Mouse (Mus musculus) brain, adult 2 months (tissue): Measurements from ENCODE around the gene Olfr317.
A peak's percentile ranks its signal among the peaks of the same experiment; 100 is the strongest.
"Not testable (repeated sequence)": the region's sequence is repeated elsewhere in the genome, so short reads cannot be mapped to it uniquely, and the experiment has no call there.

Experiments used
- DNase-seq: peaks from one replicate; pipeline ENCODE4 v3.0.0; 2011; ENCODE audit warnings: low read depth, low spot score

Olfr317 gene

GRCm38 (mm10) chr11:58738792-58739262, at the start of gene Olfr317:
Gene Olfr317, minus strand, starts transcription at chr11:58739212.
- DNase-seq: no peak

- DNase-seq: no peak
These were observed 49.3 kb upstream of the Olfr317 start for GRCm38 (mm10) chr11:58788346-58788745.

- no peak for DNase-seq
These were observed 48.6 kb upstream of the Olfr317 start for GRCm38 (mm10) chr11:58787651-58788050.

GRCm38 (mm10) chr11:58784182-58784581, 45.2 kb upstream of the Olfr317 start:
- no peak for DNase-seq

GRCm38 (mm10) chr11:58782480-58783089, 43.6 kb upstream of the Olfr317 start, which contains the start of gene Olfr314:
Gene Olfr314, plus strand, starts transcription at chr11:58782952.
- DNase-seq: no peak

- no peak for DNase-seq
These were observed 33.9 kb upstream of the Olfr317 start, which contains the start of gene Olfr315 for GRCm38 (mm10) chr11:58772888-58773287. Gene Olfr315, plus strand, starts transcription at chr11:58773188.

GRCm38 (mm10) chr11:58752434-58752833, 13.4 kb upstream of the Olfr317 start, which contains the start of gene Olfr316:
Gene Olfr316, plus strand, starts transcription at chr11:58752734.
- DNase-seq: no peak

- DNase-seq: peak; percentile 58
These were observed 12.1 kb upstream of the Olfr317 start for GRCm38 (mm10) chr11:58751096-58751495.

- DNase-seq: peak; percentile 68
These were observed 5.6 kb downstream of the Olfr317 start for GRCm38 (mm10) chr11:58733372-58733771.

GRCm38 (mm10) chr11:58727896-58728650, 10.9 kb downstream of the Olfr317 start:
- not testable (repeated sequence) for DNase-seq

GRCm38 (mm10) chr11:58723914-58724313, 15.1 kb downstream of the Olfr317 start, which contains the start of gene Olfr318:
Gene Olfr318, minus strand, starts transcription at chr11:58724014.
- no peak for DNase-seq

GRCm38 (mm10) chr11:58719701-58720100, 19.3 kb downstream of the Olfr317 start:
- DNase-seq: no peak

- not testable (repeated sequence) for DNase-seq
These were observed 21.3 kb downstream of the Olfr317 start for GRCm38 (mm10) chr11:58717723-58718122.

GRCm38 (mm10) chr11:58709086-58709485, 29.9 kb downstream of the Olfr317 start:
- no peak for DNase-seq

- no peak for DNase-seq
These were observed 40.1 kb downstream of the Olfr317 start, which contains the start of gene Olfr319 for GRCm38 (mm10) chr11:58698862-58699261. Gene Olfr319, plus strand, starts transcription at chr11:58699162.
